Mouse (Mus musculus): ENCODE results near the gene Usp27x.
A peak's percentile ranks its signal among the peaks of the same experiment; 100 is the strongest.

Gene Usp27x

GRCm38 (mm10) chrX:7375716-7376480 is at the start of gene Usp27x:
Usp27x (minus strand) TSS chrX:7375830.
- DNase-seq: peak; percentile 79

- DNase-seq: peak; percentile 80
Observed at GRCm38 (mm10) chrX:7422691-7423111, 47.1 kb upstream of the Usp27x start.

- no peak for DNase-seq
Observed at GRCm38 (mm10) chrX:7422166-7422565, 46.5 kb upstream of the Usp27x start.

GRCm38 (mm10) chrX:7421016-7421415 is 45.4 kb upstream of the Usp27x start:
- DNase-seq: peak; percentile 49

- no peak for DNase-seq
Observed at GRCm38 (mm10) chrX:7416178-7416871, 40.7 kb upstream of the Usp27x start.

GRCm38 (mm10) chrX:7415308-7415707 is 39.7 kb upstream of the Usp27x start:
- DNase-seq: no peak

- DNase-seq: no peak
Observed at GRCm38 (mm10) chrX:7412239-7413033, 36.8 kb upstream of the Usp27x start.

GRCm38 (mm10) chrX:7376586-7376985 is 956 bp upstream of the Usp27x start:
- no peak for DNase-seq

GRCm38 (mm10) chrX:7375322-7375715 is 311 bp downstream of the Usp27x start:
- no peak for DNase-seq

GRCm38 (mm10) chrX:7325455-7325854 is 50.2 kb downstream of the Usp27x start:
- no peak for DNase-seq

GRCm38 (mm10) chrX:7322288-7322687 is 53.3 kb downstream of the Usp27x start:
- peak; percentile 65 for DNase-seq
